Mouse (Mus musculus): ENCODE measurements around the gene Cyth1.

The Cyth1 gene

GRCm38 (mm10) chr11:118202410-118203233 lies 45.8 kb downstream of the Cyth1 start:
- in situ Hi-C loops (cut with MboI, MseI): no loop called here

- in situ Hi-C loops (cut with MboI, MseI): no loop called here
Measured at GRCm38 (mm10) chr11:118201833-118202409, 46.5 kb downstream of the Cyth1 start.

- in situ Hi-C loops (cut with MboI, MseI): no loop called here
Measured at GRCm38 (mm10) chr11:118200834-118201830, 47.3 kb downstream of the Cyth1 start.

GRCm38 (mm10) chr11:118198296-118198600 lies 50.1 kb downstream of the Cyth1 start:
- in situ Hi-C loops (cut with MboI, MseI): no loop called here

- in situ Hi-C loops (cut with MboI, MseI): no loop called here
Measured at GRCm38 (mm10) chr11:118197508-118198295, 50.7 kb downstream of the Cyth1 start.

GRCm38 (mm10) chr11:118196824-118197388 lies 51.5 kb downstream of the Cyth1 start:
- in situ Hi-C loops (cut with MboI, MseI): no loop called here

GRCm38 (mm10) chr11:118193390-118194147 lies 54.8 kb downstream of the Cyth1 start:
- in situ Hi-C loops (cut with MboI, MseI): no loop called here

GRCm38 (mm10) chr11:118192973-118193372 lies 55.4 kb downstream of the Cyth1 start:
- in situ Hi-C loops (cut with MboI, MseI): no loop called here

- in situ Hi-C loops (cut with MboI, MseI): no loop called here
Measured at GRCm38 (mm10) chr11:118182768-118183167, 65.6 kb downstream of the Cyth1 start.

- in situ Hi-C loops (cut with MboI, MseI): no loop called here
Measured at GRCm38 (mm10) chr11:118182353-118182752, 66.0 kb downstream of the Cyth1 start.

GRCm38 (mm10) chr11:118180199-118180598 lies 68.2 kb downstream of the Cyth1 start:
- in situ Hi-C loops (cut with MboI, MseI): no loop called here

GRCm38 (mm10) chr11:118178236-118178635 lies 70.2 kb downstream of the Cyth1 start:
- in situ Hi-C loops (cut with MboI, MseI): no loop called here

- in situ Hi-C loops (cut with MboI, MseI): no loop called here
Measured at GRCm38 (mm10) chr11:118174752-118175151, 73.6 kb downstream of the Cyth1 start.

- in situ Hi-C loops (cut with MboI, MseI): no loop called here
Measured at GRCm38 (mm10) chr11:118172768-118173167, 75.6 kb downstream of the Cyth1 start.

GRCm38 (mm10) chr11:118170333-118170732 lies 78.1 kb downstream of the Cyth1 start:
- in situ Hi-C loops (cut with MboI, MseI): no loop called here

GRCm38 (mm10) chr11:118168714-118169113 lies 79.7 kb downstream of the Cyth1 start:
- in situ Hi-C loops (cut with MboI, MseI): no loop called here

GRCm38 (mm10) chr11:118166626-118167025 lies 81.8 kb downstream of the Cyth1 start:
- in situ Hi-C loops (cut with MboI, MseI): no loop called here

GRCm38 (mm10) chr11:118165681-118166080 lies 82.7 kb downstream of the Cyth1 start:
- in situ Hi-C loops (cut with MboI, MseI): no loop called here

- in situ Hi-C loops (cut with MboI, MseI): no loop called here
Measured at GRCm38 (mm10) chr11:118164566-118164965, 83.8 kb downstream of the Cyth1 start.

GRCm38 (mm10) chr11:118162245-118162644 lies 86.1 kb downstream of the Cyth1 start:
- in situ Hi-C loops (cut with MboI, MseI): no loop called here

All from T-helper 1 cell (primary cell).